Mouse (Mus musculus) embryonic fibroblast, embryonic 13.5 days (primary cell): ENCODE measurements around the gene Ipo11.

Source experiments
- CTCF ChIP-seq: IDR thresholded peaks from 2 replicates; pipeline ENCODE4 v1.5.1; 2011; ENCODE audit warnings: mild to moderate bottlenecking, control low read depth, low read length, moderate library complexity, borderline replicate concordance; ENCODE audit not compliant: insufficient read depth
- POLR2A ChIP-seq: IDR thresholded peaks from 2 replicates; pipeline ENCODE4 v1.6.1; 2011; ENCODE audit warnings: low read depth, mild to moderate bottlenecking, control low read depth, low read length, moderate library complexity

- TF ChIP-seq CTCF (no peak), POLR2A (no peak)
Measured at GRCm38 (mm10) chr13:106760232-106760875, 176.4 kb downstream of the Ipo11 start.
